In genomic region chr4:109977148-109978067, GRCm38 (mm10) we compare ENCODE assay signal across 9 mouse cellular contexts. TPM values are rescaled to one million over a fixed set of nuclear protein-coding genes. Genes with fewer than 3 reads are reported as not detected.
DNase-seq lines count a peak whose midpoint lies in the region; ATAC-seq and TF ChIP-seq lines count a peak whose summit lies in the region.
"Had no signal": no experiment of that assay in that cellular context is flagged by ENCODE, and none has a peak within 500 bp of the region (broad histone marks: within the 10 kb centered on the region; RNA-seq: fewer than 3 reads in every experiment).

Dmrta2 (plus strand) TSS chr4:109978053.

- 1% methylated on average over 63 of the region's 64 CpGs for WGBS in heart, embryonic 15.5 days
- under 1% methylated on average over 64 of the region's 64 CpGs for WGBS in liver, embryonic 11.5 days
- 2% methylated on average over 64 of the region's 64 CpGs for WGBS in small intestine, adult 2 months

- H3K4me2 ChIP-seq in heart, embryonic 15.5 days: peak within 1 kb of the TSS; percentile 79
- H3K4me2 ChIP-seq in liver, embryonic 11.5 days: peak within 1 kb of the TSS; percentile 59

- H3K36me3 ChIP-seq in heart, embryonic 15.5 days: no peaks in the 10 kb centered on the region
- H3K36me3 ChIP-seq in liver, embryonic 11.5 days (ENCODE audit: control insufficient read depth, insufficient read depth, low read length): no peaks in the 10 kb centered on the region
- H3K36me3 ChIP-seq in small intestine, adult 2 months (ENCODE audit: control insufficient read depth, insufficient read depth, low read length): no peaks in the 10 kb centered on the region

- 0 out of 2 replicates have a peak, but pooled peaks have one; percentile 37 for ATAC-seq in heart, embryonic 15.5 days (replicated peaks; ENCODE audit: insufficient number of reproducible peaks, insufficient read depth, low FRiP score, low read depth)
- peak; percentile 44 for ATAC-seq in liver, embryonic 11.5 days (replicated peaks; ENCODE audit: low FRiP score)

- H3K9me3 ChIP-seq in heart, embryonic 15.5 days (replicated peaks): peaks cover 2% of the 10 kb centered on the region; the same call in 1 of the 2 replicates
- H3K9me3 ChIP-seq in liver, embryonic 11.5 days (ENCODE audit: control insufficient read depth, low read length): no peaks in the 10 kb centered on the region

- peak; percentile 30 to 47 for DNase-seq in layer of hippocampus, adult 2 months (ENCODE audit: low spot score in 2 of 2)
- DNase-seq in layer of hippocampus, adult 9-10 months (ENCODE audit: low spot score): no peak
- DNase-seq in liver, embryonic 11.5 days (ENCODE audit: low spot score): peak; percentile 57
- DNase-seq in cerebellum, adult 18-20 months: no peak
- no peak for DNase-seq in gastrocnemius, adult 18-20 months (ENCODE audit: low spot score)

- H3K9ac ChIP-seq in heart, embryonic 15.5 days: 0 out of 2 replicates have a peak within 1 kb of the TSS, but pooled peaks have one; percentile 15
- H3K9ac ChIP-seq in liver, embryonic 11.5 days (ENCODE audit: low read depth, low read length): no peak within 1 kb of the TSS

- peak within 1 kb of the TSS; percentile 73 for H3K27ac ChIP-seq in layer of hippocampus, adult 2 months
- H3K27ac ChIP-seq in brown adipose tissue, adult 24 weeks (replicated peaks; ENCODE audit: low read depth, low read length): no peak within 1 kb of the TSS
- H3K27ac ChIP-seq in heart, embryonic 15.5 days: no peak within 1 kb of the TSS
- H3K27ac ChIP-seq in liver, embryonic 11.5 days (ENCODE audit: low read depth, low read length): no peak within 1 kb of the TSS
- no peak within 1 kb of the TSS for H3K27ac ChIP-seq in small intestine, adult 2 months (ENCODE audit: insufficient read depth, low read depth, low read length)

- TF ChIP-seq POLR2A in small intestine, adult 2 months (IDR thresholded peaks at IDR 0.05; ENCODE audit: low read depth, low read length): no peak

- TF ChIP-seq CTCF in layer of hippocampus, adult 2 months (conservative IDR thresholded peaks at IDR 0.05): no peak
- TF ChIP-seq CTCF in small intestine, adult 2 months (IDR thresholded peaks at IDR 0.05; ENCODE audit: extremely low read depth, insufficient read length, insufficient replicate concordance, low read depth, low read length): no peak

- peaks cover 98% of the 10 kb centered on the region for H3K27me3 ChIP-seq in heart, embryonic 15.5 days
- H3K27me3 ChIP-seq in liver, embryonic 11.5 days (replicated peaks; ENCODE audit: control insufficient read depth, insufficient read depth, low read length): peaks cover 98% of the 10 kb centered on the region
- peaks cover 90% of the 10 kb centered on the region for H3K27me3 ChIP-seq in small intestine, adult 2 months (ENCODE audit: control insufficient read depth, insufficient read depth, low read length)

- peaks cover 6% of the 10 kb centered on the region; the same call in 1 of the 2 replicates for H3K4me1 ChIP-seq in brown adipose tissue, adult 24 weeks (ENCODE audit: control insufficient read depth, insufficient read depth, insufficient read length, low read length)
- H3K4me1 ChIP-seq in heart, embryonic 15.5 days (replicated peaks): peaks cover 49% of the 10 kb centered on the region
- peaks cover 10% of the 10 kb centered on the region for H3K4me1 ChIP-seq in liver, embryonic 11.5 days (replicated peaks; ENCODE audit: control insufficient read depth, insufficient read depth, low read length)
- H3K4me1 ChIP-seq in small intestine, adult 2 months (ENCODE audit: control insufficient read depth, insufficient read depth, insufficient read length, low read length): peaks cover 21% of the 10 kb centered on the region

- peak within 1 kb of the TSS; percentile 52 for H3K4me3 ChIP-seq in layer of hippocampus, adult 2 months
- H3K4me3 ChIP-seq in brown adipose tissue, adult 24 weeks (ENCODE audit: insufficient read depth, low read depth, low read length): peak within 1 kb of the TSS; percentile 11
- H3K4me3 ChIP-seq in heart, embryonic 15.5 days: peak within 1 kb of the TSS; percentile 50
- H3K4me3 ChIP-seq in liver, embryonic 11.5 days (ENCODE audit: low read depth, low read length): peak within 1 kb of the TSS; percentile 40
- peak within 1 kb of the TSS; percentile 44 for H3K4me3 ChIP-seq in small intestine, adult 2 months (ENCODE audit: low read depth, low read length)

RNA-seq across cellular contexts. Expression of gene Dmrta2, which starts in this region (rescaled TPM):
- 1 to 10 TPM; 3.5 to 4.4 TPM for total RNA-seq in layer of hippocampus, adult 2 months (2021)
- polyA plus RNA-seq in brown adipose tissue, adult 24 weeks (2012; ENCODE audit: insufficient read depth, insufficient read length, missing spikeins): not detected in 2 replicates
- 0.09 TPM in 1 of 2 replicates, not detected in the other for polyA plus RNA-seq in heart, embryonic 15.5 days (2015; fragmentation: Nextera tagmentation; extraction: Ambion mirVana)
- 0.07 TPM in 1 of 2 replicates, not detected in the other for polyA plus RNA-seq in liver, embryonic 11.5 days (2014; fragmentation: Nextera tagmentation; extraction: Ambion mirVana)
- 0.51 and 0.93 TPM in 2 replicates for polyA plus RNA-seq in small intestine, adult 2 months (2012; rRNA removed)
- under 1 TPM; 0.07 TPM for total RNA-seq in gastrocnemius, adult 18-20 months (2021)
- total RNA-seq: neutrophil, adult 5-6 weeks had no signal

Comparison
In these comparisons a context has a peak if more than half of its experiments do, and no peak if none do; other contexts are left out.
1. RNA of gene Dmrta2 (total RNA-seq): 3.5 to 4.4 TPM in layer of hippocampus, adult 2 months; 0.07 TPM in gastrocnemius, adult 18-20 months; every median in the first group is over 4 times any median in the second.
2. DNase-seq: peak in layer of hippocampus, adult 2 months (2 of 2); none in layer of hippocampus, adult 9-10 months (single experiment), cerebellum, adult 18-20 months (0 of 2) and gastrocnemius, adult 18-20 months (single experiment).
3. Peak in ATAC-seq, H3K4me3 ChIP-seq, H3K9ac ChIP-seq and H3K4me2 ChIP-seq in heart, embryonic 15.5 days; RNA of the gene not detected or under 1 TPM.
4. Peak in DNase-seq, ATAC-seq, H3K4me3 ChIP-seq and H3K4me2 ChIP-seq in liver, embryonic 11.5 days; RNA of the gene not detected or under 1 TPM.
5. Peak in every context shown above with its lines, with median percentiles within 50 percentile points of each other: H3K4me3 ChIP-seq.